Mouse (Mus musculus) mouse embryonic stem cell (cell line): Measurements from ENCODE around the gene Rnf212.

Source experiments
- in situ Hi-C, 2 experiments: fragments of 300-500 bp; cut with MboI; formaldehyde crosslinking; loops; 1 replicate in 1 of 2; 3 replicates in 1 of 2; pipeline ENCODE4 v1.14.3; 2019 to 2020; ENCODE audit warnings: low sequenced_read_pairs in 2 of 2, low pct_unique_long_range_greater_than_20kb in 1 of 2, mixed read lengths in 1 of 2; ENCODE audit not compliant: unreplicated experiment in 1 of 2

Rnf212 gene

GRCm38 (mm10) chr5:108689091-108689490 is 85.7 kb downstream of the Rnf212 start:
- in situ Hi-C loops = no loop called here

GRCm38 (mm10) chr5:108680871-108681270 is 93.9 kb downstream of the Rnf212 start:
- in situ Hi-C loops = no loop called here

GRCm38 (mm10) chr5:108679909-108680308 is 94.9 kb downstream of the Rnf212 start:
- in situ Hi-C loops = no loop called here
